Mouse (Mus musculus) midbrain, embryonic 10.5 days (tissue): ENCODE results near the gene Kcnip1. TPM values are rescaled to one million over a fixed set of nuclear protein-coding genes. Genes with fewer than 3 reads are reported as not detected.

Source experiments
- DNase-seq: peaks from one replicate; pipeline ENCODE4 v3.0.0-alpha.2; 2017; ENCODE audit warnings: low spot score
- H3K27ac ChIP-seq: fragments of 300-500 bp; sonication (generic); replicated peaks from 2 replicates; pipeline ENCODE4 v1.5.1; 2016; ENCODE audit warnings: mild to moderate bottlenecking
- H3K27me3 ChIP-seq: fragments of 300-500 bp; sonication (generic); 2 replicates; pipeline ENCODE4 v1.6.1; 2016; ENCODE audit warnings: low read depth, mild to moderate bottlenecking; ENCODE audit not compliant: poor library complexity, severe bottlenecking
- H3K36me3 ChIP-seq: fragments of 300-500 bp; sonication (generic); 2 replicates; pipeline ENCODE4 v1.6.1; 2016; ENCODE audit warnings: mild to moderate bottlenecking, moderate library complexity
- H3K4me1 ChIP-seq: fragments of 300-500 bp; sonication (generic); 2 replicates; pipeline ENCODE4 v1.6.1; 2016
- H3K4me3 ChIP-seq: fragments of 300-500 bp; sonication (generic); 2 replicates; pipeline ENCODE4 v1.5.1; 2016; ENCODE audit warnings: mild to moderate bottlenecking, moderate library complexity
- H3K9me3 ChIP-seq: fragments of 300-500 bp; sonication (generic); replicated peaks from 2 replicates; pipeline ENCODE4 v1.6.1; 2016; ENCODE audit warnings: mild to moderate bottlenecking
- WGBS: fragments of 180-500 bp; shearing (Covaris S2); methylation state at CpG from one replicate; pipeline ENCODE4 v1.1.7; 2016; 5-methylcytosine and 5-hydroxymethylcytosine counted together
- polyA plus RNA-seq: library from polyadenylated mRNA; unstranded; fragments of >200 nt; fragmentation: Nextera tagmentation; extraction: Ambion mirVana; gene quantifications from 2 replicates; pipeline ENCODE4 v1.2.1, GENCODE M21; 2016

Gene Kcnip1
- polyA plus RNA-seq, 1 experiment from 2014 or later = 5.8 TPM

DNA sequence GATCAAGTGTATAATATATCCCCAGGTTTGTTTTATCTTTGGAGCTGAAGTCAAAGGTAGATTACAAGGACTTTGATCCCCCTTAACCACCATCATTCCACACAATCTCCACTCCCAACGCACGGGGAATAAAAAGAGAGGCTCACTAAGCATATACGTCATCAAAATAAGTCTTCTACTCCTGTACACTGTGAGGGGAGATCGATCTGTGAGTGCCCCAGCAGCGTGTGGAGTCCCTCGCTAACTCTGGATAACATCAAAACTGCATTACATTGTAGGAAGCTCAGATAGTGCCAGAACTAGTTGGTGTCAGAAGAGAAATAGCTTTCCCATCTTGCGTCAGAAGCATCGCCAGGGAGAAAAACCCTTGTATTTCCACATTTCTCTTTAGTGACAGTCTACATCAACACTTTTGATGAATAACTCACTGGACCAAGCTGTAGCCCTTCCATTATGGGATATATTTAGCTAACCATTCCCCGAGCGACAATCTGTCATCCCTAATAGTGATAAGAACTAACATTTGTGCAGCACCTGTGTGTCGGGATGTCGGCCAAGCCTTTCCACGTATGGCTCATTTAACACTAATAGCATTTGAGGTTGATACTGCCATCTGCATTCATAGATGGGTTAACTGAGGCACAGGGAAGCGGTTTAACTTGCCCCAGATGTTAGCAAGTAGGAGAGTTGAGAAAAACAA, 18.5 kb downstream of the Kcnip1 start:
- Histone ChIP-seq H3K27ac (no peak overlapping the region), H3K9me3 (no peaks in the 10 kb centered on the region), H3K36me3 (no peaks in the 10 kb centered on the region), H3K4me3 (no peak overlapping the region), H3K27me3 (no peaks in the 10 kb centered on the region), H3K4me1 (no peaks in the 10 kb centered on the region)
- DNase-seq = no peak
- WGBS = 94% methylated on average over 14 of the region's 14 CpGs

DNA sequence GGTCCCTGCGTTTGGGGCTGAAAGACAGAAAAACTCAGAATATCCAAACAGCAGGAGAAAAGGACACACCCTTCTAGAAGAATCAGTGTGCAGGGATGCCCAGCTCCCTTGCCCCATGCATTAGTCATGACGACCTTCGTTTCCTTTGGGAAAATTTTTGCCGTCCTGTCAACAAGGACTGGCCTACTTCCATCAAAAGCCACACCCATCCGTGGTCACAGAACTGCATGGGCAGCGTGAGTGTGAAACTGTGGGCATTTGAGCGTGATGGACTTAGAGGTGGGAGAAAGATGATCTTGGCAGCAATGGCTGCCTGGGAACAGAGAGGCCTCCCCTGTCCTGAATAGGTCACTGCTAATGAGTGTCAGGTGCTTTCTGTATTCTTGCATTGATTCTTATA, 20.8 kb downstream of the Kcnip1 start:
- 86% methylated on average over 7 of the region's 7 CpGs for WGBS
- no peaks in the 10 kb centered on the region for H3K4me1 ChIP-seq
- no peak for DNase-seq

DNA sequence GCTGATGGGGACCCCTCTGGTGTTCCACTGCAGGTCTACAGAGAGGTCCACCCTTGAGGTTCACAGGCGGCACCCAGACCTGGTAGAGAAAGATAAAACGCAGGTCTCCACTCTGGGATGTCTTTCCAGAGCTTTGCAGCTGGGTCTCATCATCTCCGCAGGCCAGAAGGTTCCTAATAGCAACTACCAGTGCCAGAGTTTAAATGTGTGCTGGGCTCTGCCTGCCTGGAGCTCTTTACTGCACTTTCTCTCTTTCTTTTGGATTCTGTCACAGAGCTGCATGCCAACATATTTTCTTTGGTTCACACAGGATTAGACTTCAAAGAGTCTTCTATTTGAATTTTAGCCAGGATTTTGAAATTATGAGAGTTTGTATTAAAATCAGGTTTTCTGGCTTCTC, 23.8 kb downstream of the Kcnip1 start:
- Histone ChIP-seq H3K27ac (no peak overlapping the region), H3K9me3 (no peaks in the 10 kb centered on the region), H3K4me3 (no peak overlapping the region), H3K4me1 (no peaks in the 10 kb centered on the region), H3K27me3 (no peaks in the 10 kb centered on the region), H3K36me3 (no peaks in the 10 kb centered on the region)
- WGBS = 80% methylated on average over 3 of the region's 3 CpGs
- DNase-seq = no peak

More for the DNA sequence above, 20.8 kb downstream of the Kcnip1 start:
- H3K27ac ChIP-seq = no peak overlapping the region
- H3K9me3 ChIP-seq = no peaks in the 10 kb centered on the region
- H3K4me3 ChIP-seq = no peak overlapping the region
- H3K36me3 ChIP-seq = no peaks in the 10 kb centered on the region
- H3K27me3 ChIP-seq = no peaks in the 10 kb centered on the region

GRCm38 (mm10) chr11:33967708-33968107, 25.2 kb downstream of the Kcnip1 start:
- H3K4me3 ChIP-seq = no peak overlapping the region
- peaks cover 8% of the 10 kb centered on the region for H3K4me1 ChIP-seq
- no peaks in the 10 kb centered on the region for H3K9me3 ChIP-seq
- DNase-seq = no peak
- H3K27me3 ChIP-seq = no peaks in the 10 kb centered on the region
- 67% methylated on average over 4 of the region's 4 CpGs for WGBS
- H3K36me3 ChIP-seq = no peaks in the 10 kb centered on the region
- no peak overlapping the region for H3K27ac ChIP-seq

- Histone ChIP-seq H3K27me3 (no peaks in the 10 kb centered on the region), H3K4me1 (peaks cover 8% of the 10 kb centered on the region), H3K27ac (no peak overlapping the region), H3K4me3 (no peak overlapping the region), H3K9me3 (no peaks in the 10 kb centered on the region), H3K36me3 (no peaks in the 10 kb centered on the region)
- WGBS = 61% methylated on average over 2 of the region's 2 CpGs
- DNase-seq = no peak
These were observed 27.6 kb downstream of the Kcnip1 start for GRCm38 (mm10) chr11:33965380-33965779.

DNA sequence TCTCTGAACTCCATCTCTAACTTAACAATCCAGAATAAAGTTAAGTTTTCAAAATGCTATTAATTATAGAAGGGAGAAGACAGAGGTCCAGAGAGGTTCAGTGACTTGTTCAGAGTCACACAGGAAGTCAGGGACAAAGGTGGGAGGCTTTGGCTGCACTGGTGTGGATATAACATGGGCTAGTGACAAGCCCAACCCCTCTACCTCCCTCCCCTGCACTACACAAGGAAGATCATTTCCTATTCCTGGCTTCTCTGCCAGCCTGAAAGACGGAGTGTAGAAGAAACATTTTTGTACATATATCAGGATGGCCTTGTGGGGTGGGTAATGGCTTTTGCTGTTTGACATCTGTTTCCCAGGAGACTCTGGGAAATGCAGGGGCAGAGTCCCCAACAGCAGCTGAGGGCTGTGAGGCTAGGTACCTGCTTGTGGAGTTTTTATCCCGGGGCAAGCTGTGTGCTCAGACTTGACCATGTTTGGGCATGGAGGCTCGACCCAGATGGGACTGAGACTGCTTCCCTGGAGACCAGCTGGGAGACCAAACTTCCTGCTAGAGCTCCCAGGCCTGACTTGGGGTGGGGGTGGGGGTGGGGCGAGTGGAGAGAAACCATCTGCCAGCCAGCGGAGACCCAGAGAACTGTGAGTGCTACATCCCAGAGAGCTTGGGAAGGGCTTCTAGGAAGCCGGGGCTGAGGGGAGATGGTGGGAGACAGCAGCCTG, 30.1 kb downstream of the Kcnip1 start, which contains the start of gene Kcnmb1:
TSS of gene Kcnmb1 (plus strand) at position 326 of the 720 bp plus-strand sequence.
- Histone ChIP-seq H3K4me3 (no peak within 1 kb of the TSS), H3K27me3 (no peaks in the 10 kb centered on the region), H3K27ac (peak within 1 kb of the TSS; percentile 10; the same call in 1 of the 2 replicates), H3K9me3 (no peaks in the 10 kb centered on the region), H3K4me1 (peaks cover 8% of the 10 kb centered on the region), H3K36me3 (no peaks in the 10 kb centered on the region)
- peak; percentile 14 for DNase-seq
- WGBS = 48% methylated on average over 6 of the region's 6 CpGs

GRCm38 (mm10) chr11:33962178-33962577, 30.8 kb downstream of the Kcnip1 start:
- Histone ChIP-seq H3K4me1 (peaks cover 8% of the 10 kb centered on the region), H3K27me3 (no peaks in the 10 kb centered on the region), H3K9me3 (no peaks in the 10 kb centered on the region), H3K4me3 (no peak overlapping the region), H3K27ac (no peak overlapping the region), H3K36me3 (no peaks in the 10 kb centered on the region)
- DNase-seq = no peak
- WGBS = 53% methylated on average over 7 of the region's 7 CpGs

GRCm38 (mm10) chr11:33958713-33959112, 34.2 kb downstream of the Kcnip1 start:
- no peak for DNase-seq
- 79% methylated on average over 8 of the region's 8 CpGs for WGBS
- peaks cover 8% of the 10 kb centered on the region for H3K4me1 ChIP-seq

DNA sequence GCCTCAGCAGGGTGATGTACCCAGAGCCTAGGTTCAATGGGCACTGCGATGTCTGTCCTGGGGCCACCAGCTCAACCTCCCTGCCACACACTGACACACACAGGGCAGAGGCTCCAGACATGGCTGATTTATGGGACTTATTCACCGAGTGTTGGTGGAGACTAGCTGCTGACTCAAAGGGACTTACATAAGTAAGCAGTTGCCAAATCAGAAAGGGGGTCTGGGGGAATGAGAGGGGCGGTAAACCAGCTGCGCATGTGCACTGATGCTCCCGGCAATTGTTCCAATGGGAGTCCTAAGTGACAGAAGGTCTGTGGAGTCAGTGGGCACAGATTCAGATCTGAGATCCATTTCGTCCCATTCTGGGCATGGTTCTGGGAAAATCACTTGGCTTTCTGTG, 35.4 kb downstream of the Kcnip1 start:
- Histone ChIP-seq H3K36me3 (no peaks in the 10 kb centered on the region), H3K9me3 (no peaks in the 10 kb centered on the region), H3K4me3 (no peak overlapping the region), H3K27me3 (no peaks in the 10 kb centered on the region), H3K4me1 (no peaks in the 10 kb centered on the region), H3K27ac (no peak overlapping the region)
- 91% methylated on average over 6 of the region's 6 CpGs for WGBS
- DNase-seq = no peak

More at GRCm38 (mm10) chr11:33958713-33959112, 34.2 kb downstream of the Kcnip1 start:
- H3K36me3 ChIP-seq = no peaks in the 10 kb centered on the region
- H3K4me3 ChIP-seq = no peak overlapping the region
- H3K27ac ChIP-seq = no peak overlapping the region
- no peaks in the 10 kb centered on the region for H3K9me3 ChIP-seq
- no peaks in the 10 kb centered on the region for H3K27me3 ChIP-seq

- H3K36me3 ChIP-seq = no peaks in the 10 kb centered on the region
- WGBS = 84% methylated on average over 5 of the region's 5 CpGs
- H3K4me1 ChIP-seq = peaks cover 5% of the 10 kb centered on the region; the same call in 1 of the 2 replicates
- no peak overlapping the region for H3K27ac ChIP-seq
- no peaks in the 10 kb centered on the region for H3K27me3 ChIP-seq
- H3K9me3 ChIP-seq = no peaks in the 10 kb centered on the region
- DNase-seq = no peak
- no peak overlapping the region for H3K4me3 ChIP-seq
These were observed 36.3 kb downstream of the Kcnip1 start for GRCm38 (mm10) chr11:33956623-33957022.

DNA sequence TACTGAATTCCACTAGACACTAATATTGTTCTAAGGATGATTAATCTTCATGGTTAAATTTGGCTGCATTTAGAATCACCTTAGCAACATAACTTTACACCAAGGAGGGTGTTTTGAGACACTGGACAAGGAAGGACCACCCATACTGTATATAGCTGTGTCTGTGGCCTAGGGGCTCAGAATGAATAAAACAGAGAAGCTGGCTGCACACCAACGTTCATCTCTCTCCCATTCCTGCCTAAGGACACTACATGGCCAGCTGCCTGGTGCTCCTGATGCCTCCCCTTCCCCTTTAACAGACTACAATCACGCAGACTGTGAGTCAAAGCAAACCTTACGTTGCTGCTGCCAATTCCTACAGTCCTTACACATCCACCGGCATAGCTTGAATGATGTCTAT, 37.0 kb downstream of the Kcnip1 start:
- Histone ChIP-seq H3K36me3 (no peaks in the 10 kb centered on the region), H3K4me1 (peaks cover 11% of the 10 kb centered on the region), H3K9me3 (no peaks in the 10 kb centered on the region), H3K27me3 (no peaks in the 10 kb centered on the region), H3K4me3 (no peak overlapping the region), H3K27ac (no peak overlapping the region)
- DNase-seq = no peak
- 83% methylated on average over 4 of the region's 4 CpGs for WGBS

DNA sequence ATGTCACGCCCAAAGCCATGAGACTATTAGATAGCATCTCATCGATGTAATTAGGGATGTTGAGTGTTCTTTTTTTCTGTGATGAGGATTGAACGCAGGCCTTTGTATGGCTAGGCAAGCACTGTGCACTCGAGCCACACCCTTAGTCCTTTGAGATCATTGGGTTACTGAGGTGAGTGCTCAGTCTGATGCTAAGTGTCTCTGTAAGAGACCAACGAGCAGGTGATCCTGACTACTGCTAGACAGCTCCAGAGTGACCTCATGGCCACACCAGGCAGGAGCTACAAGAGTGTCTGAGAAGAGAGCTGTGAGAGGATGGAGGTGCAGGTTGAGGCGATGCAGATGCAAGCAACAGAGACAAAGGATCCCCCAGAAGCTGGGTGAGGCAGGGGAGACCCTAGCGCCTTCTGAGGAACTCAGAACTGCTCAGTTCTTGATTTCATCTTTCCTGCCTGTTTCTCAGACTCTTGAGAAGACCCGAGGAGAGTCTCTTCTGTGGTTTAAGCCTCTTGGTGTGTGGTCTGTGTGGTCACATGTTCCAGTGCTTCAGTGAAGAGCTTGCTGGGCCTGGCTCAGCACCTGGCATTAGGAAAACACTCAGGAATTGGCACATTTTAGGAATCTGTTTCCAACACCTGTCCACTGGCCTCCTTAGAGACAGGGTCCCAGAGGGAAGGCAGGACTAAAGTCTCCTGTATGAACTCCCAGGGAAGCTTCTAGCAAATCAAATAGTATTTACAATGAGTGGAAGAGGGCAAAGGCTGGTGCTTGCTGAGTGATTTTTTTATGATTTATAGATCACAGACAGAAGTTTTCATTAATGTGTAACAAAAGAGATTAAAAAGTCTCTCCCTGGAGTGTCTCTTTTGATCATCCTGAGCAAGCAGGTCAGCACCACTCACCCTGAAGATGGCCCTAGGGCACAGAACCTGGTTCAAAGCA, 41.0 kb downstream of the Kcnip1 start:
- no peak overlapping the region; the same call in 1 of the 2 replicates for H3K27ac ChIP-seq

More for the DNA sequence above, 41.0 kb downstream of the Kcnip1 start:
- Histone ChIP-seq H3K27me3 (no peaks in the 10 kb centered on the region), H3K4me1 (peaks cover 12% of the 10 kb centered on the region), H3K9me3 (no peaks in the 10 kb centered on the region), H3K4me3 (no peak overlapping the region), H3K36me3 (no peaks in the 10 kb centered on the region)
- WGBS = 87% methylated on average over 8 of the region's 8 CpGs
- no peak for DNase-seq
